Mouse (Mus musculus) kidney, embryonic 14.5 days (tissue): ENCODE measurements at regions not wholly inside any gene's neighbourhood (a gene's known extent, or its start where the extent isn't known, plus 50 kb on each side); places are given as distances from the start of the nearest gene placed in this dataset.

Experiments used
- ATAC-seq: fragments of 200-750 bp; cut with Nextera tagmentation; 2 replicates; pipeline ENCODE4 v1.8.0; 2017; ENCODE audit warnings: moderate number of reproducible peaks, mild to moderate bottlenecking, moderate TSS enrichment, moderate library complexity; ENCODE audit not compliant: low FRiP score, low TSS enrichment
- H3K27ac ChIP-seq: fragments of 300-500 bp; sonication (generic); 2 replicates; pipeline ENCODE4 v1.5.1; 2014; ENCODE audit warnings: low read depth, mild to moderate bottlenecking, low read length, moderate library complexity, mixed read lengths
- H3K27me3 ChIP-seq: fragments of 300-500 bp; sonication (generic); 2 replicates; pipeline ENCODE4 v1.6.1; 2014; ENCODE audit warnings: mild to moderate bottlenecking, low read length; ENCODE audit not compliant: control insufficient read depth, insufficient read depth
- H3K36me3 ChIP-seq: fragments of 300-500 bp; sonication (generic); 2 replicates; pipeline ENCODE4 v1.6.1; 2014; ENCODE audit warnings: low read length, mixed read lengths; ENCODE audit not compliant: control insufficient read depth, insufficient read depth
- H3K4me1 ChIP-seq: fragments of 300-500 bp; sonication (generic); 2 replicates; pipeline ENCODE4 v1.6.1; 2014; ENCODE audit warnings: low read length, mixed read lengths; ENCODE audit not compliant: control insufficient read depth, insufficient read depth
- H3K4me2 ChIP-seq: fragments of 300-500 bp; sonication (generic); replicated peaks from 2 replicates; pipeline ENCODE4 v1.6.1; 2014; ENCODE audit warnings: low read depth, mild to moderate bottlenecking, low read length
- H3K4me3 ChIP-seq: fragments of 300-500 bp; sonication (generic); 2 replicates; pipeline ENCODE4 v1.5.1; 2014; ENCODE audit warnings: mild to moderate bottlenecking, low read length
- H3K9ac ChIP-seq: fragments of 300-500 bp; sonication (generic); 2 replicates; pipeline ENCODE4 v1.6.1; 2014; ENCODE audit warnings: low read depth, mild to moderate bottlenecking, low read length, moderate library complexity
- H3K9me3 ChIP-seq: fragments of 300-500 bp; sonication (generic); 2 replicates; pipeline ENCODE4 v1.6.1; 2016; ENCODE audit warnings: low read length; ENCODE audit not compliant: control insufficient read depth
- WGBS: fragments of 180-500 bp; shearing (Covaris S2); extraction: QIAGEN DNeasy Blood & Tissue Kit; methylation state at CpG from one replicate; pipeline ENCODE4 v1.1.7; 2014; 5-methylcytosine and 5-hydroxymethylcytosine counted together

GRCm38 (mm10) chr10:9569277-9569676 lies 105.7 kb downstream of the Samd5 start:
- H3K4me1 ChIP-seq = no peaks in the 10 kb centered on the region
- ATAC-seq = no peak
- H3K27me3 ChIP-seq = no peaks in the 10 kb centered on the region
- 58% methylated on average over 4 of the region's 4 CpGs for WGBS
- H3K27ac ChIP-seq = no peak overlapping the region
- H3K9ac ChIP-seq = no peak overlapping the region
- H3K4me2 ChIP-seq = no peak overlapping the region
- no peaks in the 10 kb centered on the region for H3K9me3 ChIP-seq
- H3K36me3 ChIP-seq = no peaks in the 10 kb centered on the region
- H3K4me3 ChIP-seq = no peak overlapping the region

- no peak overlapping the region for H3K9ac ChIP-seq
- no peaks in the 10 kb centered on the region for H3K36me3 ChIP-seq
- no peaks in the 10 kb centered on the region for H3K9me3 ChIP-seq
- H3K4me3 ChIP-seq = no peak overlapping the region
- no peak overlapping the region for H3K27ac ChIP-seq
- ATAC-seq = peak; percentile 78
- H3K4me2 ChIP-seq = no peak overlapping the region
- peaks cover 4% of the 10 kb centered on the region; the same call in 1 of the 2 replicates for H3K4me1 ChIP-seq
- WGBS = 18% methylated on average over 4 of the region's 4 CpGs
- H3K27me3 ChIP-seq = no peaks in the 10 kb centered on the region
Observed at GRCm38 (mm10) chr10:9557517-9558065, 117.4 kb downstream of the Samd5 start.

GRCm38 (mm10) chr10:9557092-9557491 lies 117.9 kb downstream of the Samd5 start:
- H3K27ac ChIP-seq = no peak overlapping the region

GRCm38 (mm10) chr10:9553946-9554345 lies 121.1 kb downstream of the Samd5 start:
- H3K4me1 ChIP-seq = peaks cover 8% of the 10 kb centered on the region; the same call in 1 of the 2 replicates
- H3K27ac ChIP-seq = no peak overlapping the region
- no peak overlapping the region for H3K4me2 ChIP-seq
- H3K9ac ChIP-seq = no peak overlapping the region
- H3K27me3 ChIP-seq = no peaks in the 10 kb centered on the region
- H3K36me3 ChIP-seq = no peaks in the 10 kb centered on the region
- no peaks in the 10 kb centered on the region for H3K9me3 ChIP-seq
- WGBS = 40% methylated on average over 3 of the region's 3 CpGs
- H3K4me3 ChIP-seq = no peak overlapping the region
- no peak for ATAC-seq

More at GRCm38 (mm10) chr10:9557092-9557491, 117.9 kb downstream of the Samd5 start:
- Histone ChIP-seq H3K4me2 (no peak overlapping the region), H3K9me3 (no peaks in the 10 kb centered on the region), H3K9ac (no peak overlapping the region), H3K27me3 (no peaks in the 10 kb centered on the region), H3K4me1 (peaks cover 4% of the 10 kb centered on the region; the same call in 1 of the 2 replicates), H3K4me3 (no peak overlapping the region), H3K36me3 (no peaks in the 10 kb centered on the region)
- ATAC-seq = no peak
- 40% methylated on average over 1 of the region's 1 CpGs for WGBS

- 53% methylated on average over 10 of the region's 10 CpGs for WGBS
- H3K9me3 ChIP-seq = no peaks in the 10 kb centered on the region
Observed at GRCm38 (mm10) chr10:9549913-9550709, 124.9 kb downstream of the Samd5 start.

GRCm38 (mm10) chr10:9545807-9546206 lies 129.2 kb downstream of the Samd5 start:
- Histone ChIP-seq H3K4me2 (no peak overlapping the region), H3K36me3 (no peaks in the 10 kb centered on the region), H3K9ac (no peak overlapping the region), H3K27ac (no peak overlapping the region), H3K4me1 (0 out of 2 replicates have a peak, but pooled peaks cover 5% of the 10 kb centered on the region), H3K4me3 (no peak overlapping the region), H3K9me3 (no peaks in the 10 kb centered on the region), H3K27me3 (no peaks in the 10 kb centered on the region)
- WGBS = 86% methylated on average over 6 of the region's 6 CpGs
- ATAC-seq = no peak

More at GRCm38 (mm10) chr10:9549913-9550709, 124.9 kb downstream of the Samd5 start:
- Histone ChIP-seq H3K27ac (peak overlapping the region; percentile 69), H3K4me2 (no peak overlapping the region), H3K4me3 (no peak overlapping the region), H3K27me3 (no peaks in the 10 kb centered on the region), H3K36me3 (no peaks in the 10 kb centered on the region), H3K9ac (no peak overlapping the region), H3K4me1 (0 out of 2 replicates have a peak, but pooled peaks cover 5% of the 10 kb centered on the region)
- peak; percentile 62; the same call in 1 of the 2 replicates for ATAC-seq

GRCm38 (mm10) chr10:9544041-9544786 lies 130.8 kb downstream of the Samd5 start:
- Histone ChIP-seq H3K4me1 (no peaks in the 10 kb centered on the region), H3K27ac (no peak overlapping the region), H3K9ac (no peak overlapping the region), H3K4me2 (no peak overlapping the region), H3K36me3 (no peaks in the 10 kb centered on the region), H3K27me3 (no peaks in the 10 kb centered on the region), H3K9me3 (no peaks in the 10 kb centered on the region), H3K4me3 (no peak overlapping the region)
- no peak for ATAC-seq
- WGBS = 77% methylated on average over 4 of the region's 4 CpGs

GRCm38 (mm10) chr10:9541579-9541978 lies 133.4 kb downstream of the Samd5 start:
- H3K27me3 ChIP-seq = no peaks in the 10 kb centered on the region
- H3K27ac ChIP-seq = no peak overlapping the region
- 56% methylated on average over 1 of the region's 1 CpGs for WGBS
- no peak overlapping the region for H3K9ac ChIP-seq
- no peaks in the 10 kb centered on the region for H3K36me3 ChIP-seq
- H3K4me1 ChIP-seq = no peaks in the 10 kb centered on the region
- no peak for ATAC-seq
- H3K4me3 ChIP-seq = no peak overlapping the region
- no peaks in the 10 kb centered on the region for H3K9me3 ChIP-seq
- no peak overlapping the region for H3K4me2 ChIP-seq
